Mouse (Mus musculus) MEL (cell line): Measurements from ENCODE around the gene Znrf3.

Experiments
- CHD2 ChIP-seq: IDR thresholded peaks from 2 replicates; pipeline ENCODE4 v1.6.1; 2011; ENCODE audit warnings: low read length, improper control_type of control experiment
- ELF1 ChIP-seq: IDR thresholded peaks from 2 replicates; pipeline ENCODE4 v1.6.1; 2014; ENCODE audit warnings: low read depth, mild to moderate bottlenecking, inconsistent platforms, low read length, improper control_type of control experiment, moderate library complexity
- MAX ChIP-seq: IDR thresholded peaks from 2 replicates; pipeline ENCODE4 v1.6.1; 2011; ENCODE audit warnings: low read length, improper control_type of control experiment
- POLR2A ChIP-seq, 2 experiments: IDR thresholded peaks; 2 replicates each; pipeline ENCODE4 v1.6.1; 2011 to 2012; ENCODE audit warnings: low read length in 2 of 2, mild to moderate bottlenecking in 2 of 2, control low read depth in 1 of 2, improper control_type of control experiment in 1 of 2, low read depth in 1 of 2, moderate library complexity in 1 of 2; ENCODE audit not compliant: control insufficient read depth in 1 of 2, insufficient read depth in 1 of 2, poor library complexity in 1 of 2
- POLR2AphosphoS5 ChIP-seq: IDR thresholded peaks from 2 replicates; pipeline ENCODE4 v1.6.1; 2012; ENCODE audit warnings: low read depth, borderline replicate concordance, mild to moderate bottlenecking, inconsistent platforms, low read length, moderate library complexity, mixed read lengths
- RAD21 ChIP-seq: IDR thresholded peaks from 2 replicates; pipeline ENCODE4 v1.6.1; 2011; ENCODE audit warnings: mild to moderate bottlenecking, low read depth, low read length, improper control_type of control experiment
- TBP ChIP-seq: IDR thresholded peaks from 2 replicates; pipeline ENCODE4 v1.8.0; 2011; ENCODE audit warnings: low read depth, low read length, improper control_type of control experiment
- USF2 ChIP-seq, 2 experiments: IDR thresholded peaks; 2 replicates each; pipeline ENCODE4 v1.6.1; 2011 to 2012; ENCODE audit warnings: improper control_type of control experiment in 2 of 2, low read length in 2 of 2, borderline replicate concordance in 1 of 2, inconsistent platforms in 1 of 2, low read depth in 1 of 2, mild to moderate bottlenecking in 1 of 2; ENCODE audit not compliant: insufficient read depth in 1 of 2
- ZKSCAN1 ChIP-seq: IDR thresholded peaks from 2 replicates; pipeline ENCODE4 v1.6.1; 2012; ENCODE audit warnings: low read depth, mild to moderate bottlenecking, inconsistent platforms, low read length, improper control_type of control experiment, moderate library complexity

DNA sequence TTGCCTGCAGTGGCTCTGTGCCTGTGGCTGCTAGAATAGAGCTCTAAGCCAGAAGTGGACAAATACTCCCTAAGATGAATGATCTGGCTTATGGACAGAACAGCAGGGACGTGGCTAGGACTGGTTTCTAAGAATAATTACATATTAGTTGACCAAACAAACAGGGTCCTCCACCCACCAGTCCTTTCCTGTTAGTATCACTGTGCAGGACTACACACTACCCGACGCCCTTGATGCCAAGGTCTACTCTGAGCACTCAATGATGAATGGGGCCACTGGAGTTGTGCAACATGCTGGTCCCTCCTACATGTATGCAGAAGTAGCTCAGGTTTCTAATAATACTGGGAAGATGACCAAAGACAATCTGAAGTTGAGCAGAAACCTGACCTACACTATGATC lies 64.4 kb downstream of the Znrf3 start:
- TF ChIP-seq POLR2AphosphoS5 (no peak), ZKSCAN1 (no peak), USF2 (IDR thresholded peaks at IDR 0.05; ENCODE audit: borderline replicate concordance in 1 of 2, insufficient read depth in 1 of 2, low read depth in 1 of 2, low read length in 2 of 2) (no peak), CHD2 (no peak), RAD21 (no peak), POLR2A (IDR thresholded peaks at IDR 0.05; ENCODE audit: control insufficient read depth in 1 of 2, insufficient read depth in 1 of 2, low read depth in 1 of 2, low read length in 2 of 2, poor library complexity in 1 of 2) (no peak), TBP (no peak), ELF1 (no peak), MAX (no peak)
